Mouse (Mus musculus) kidney, embryonic 16.5 days (tissue): ENCODE measurements around the gene Ackr2. TPM values are rescaled to one million over a fixed set of nuclear protein-coding genes. Genes with fewer than 3 reads are reported as not detected.
A peak's percentile ranks its signal among the peaks of the same experiment; 100 is the strongest.

ENCODE experiments used
- ATAC-seq: fragments of 200-750 bp; cut with Nextera tagmentation; 2 replicates; pipeline ENCODE4 v1.8.0; 2017; ENCODE audit warnings: moderate TSS enrichment; ENCODE audit not compliant: low FRiP score, low TSS enrichment
- H3K27ac ChIP-seq: fragments of 300-500 bp; sonication (generic); 2 replicates; pipeline ENCODE4 v1.5.1; 2014; ENCODE audit warnings: low read length
- H3K27me3 ChIP-seq: fragments of 300-500 bp; sonication (generic); 2 replicates; pipeline ENCODE4 v1.6.1; 2014; ENCODE audit warnings: low read length, control low read depth, mixed read lengths; ENCODE audit not compliant: insufficient read depth
- H3K36me3 ChIP-seq: fragments of 300-500 bp; sonication (generic); 2 replicates; pipeline ENCODE4 v1.6.1; 2014; ENCODE audit warnings: low read length, control low read depth, mixed read lengths; ENCODE audit not compliant: insufficient read depth
- H3K4me1 ChIP-seq: fragments of 300-500 bp; sonication (generic); 2 replicates; pipeline ENCODE4 v1.6.1; 2014; ENCODE audit warnings: low read length, control low read depth, mixed read lengths; ENCODE audit not compliant: insufficient read depth
- H3K4me2 ChIP-seq: fragments of 300-500 bp; sonication (generic); replicated peaks from 2 replicates; pipeline ENCODE4 v1.6.1; 2014; ENCODE audit warnings: low read depth, low read length
- H3K4me3 ChIP-seq: fragments of 300-500 bp; sonication (generic); 2 replicates; pipeline ENCODE4 v1.5.1; 2014; ENCODE audit warnings: mild to moderate bottlenecking, low read length
- H3K9ac ChIP-seq: fragments of 300-500 bp; sonication (generic); replicated peaks from 2 replicates; pipeline ENCODE4 v1.6.1; 2014; ENCODE audit warnings: low read length
- H3K9me3 ChIP-seq: fragments of 300-500 bp; sonication (generic); 2 replicates; pipeline ENCODE4 v1.6.1; 2016; ENCODE audit warnings: low read length, control low read depth
- WGBS: fragments of 180-500 bp; shearing (Covaris S2); extraction: QIAGEN DNeasy Blood & Tissue Kit; methylation state at CpG from one replicate; pipeline ENCODE4 v1.1.7; 2014; 5-methylcytosine and 5-hydroxymethylcytosine counted together
- polyA plus RNA-seq: library from polyadenylated mRNA; unstranded; fragments of >200 nt; fragmentation: Nextera tagmentation; extraction: Ambion mirVana; gene quantifications from 2 replicates; pipeline ENCODE4 v1.2.1, GENCODE M21; 2015

Ackr2 gene
- 0.90 and 1.2 TPM in 2 replicates for polyA plus RNA-seq

DNA sequence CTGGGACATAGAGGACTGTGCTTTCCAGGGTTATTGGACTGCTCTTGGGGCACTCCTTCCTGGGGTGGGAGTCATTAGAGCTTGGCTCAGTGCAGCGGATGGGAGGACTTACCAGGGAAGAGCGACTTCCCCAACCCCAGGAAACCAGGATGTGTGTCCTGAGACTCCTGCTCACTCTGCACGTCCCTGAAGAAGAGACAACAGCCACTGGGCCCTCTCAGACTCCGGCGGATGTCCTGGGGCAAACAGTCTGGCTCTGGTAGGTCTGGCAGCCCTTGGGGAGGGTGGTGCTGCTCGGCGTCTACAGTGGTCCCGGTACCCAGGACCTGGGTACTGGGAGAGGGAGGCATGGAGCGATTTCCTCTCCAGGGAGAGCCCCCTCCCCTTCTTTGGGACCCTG, at the start of gene Ackr2:
Gene Ackr2 (plus strand): TSS at position 111 of the 400 bp plus-strand sequence.
- Histone ChIP-seq H3K27me3 (no peaks in the 10 kb centered on the region), H3K4me2 (no peak within 1 kb of the TSS), H3K4me3 (no peak within 1 kb of the TSS), H3K9ac (no peak within 1 kb of the TSS), H3K9me3 (no peaks in the 10 kb centered on the region), H3K36me3 (no peaks in the 10 kb centered on the region), H3K4me1 (peaks cover 8% of the 10 kb centered on the region), H3K27ac (no peak within 1 kb of the TSS)
- peak; percentile 24; the same call in 1 of the 2 replicates for ATAC-seq
- WGBS: 80% methylated on average over 9 of the region's 9 CpGs

DNA sequence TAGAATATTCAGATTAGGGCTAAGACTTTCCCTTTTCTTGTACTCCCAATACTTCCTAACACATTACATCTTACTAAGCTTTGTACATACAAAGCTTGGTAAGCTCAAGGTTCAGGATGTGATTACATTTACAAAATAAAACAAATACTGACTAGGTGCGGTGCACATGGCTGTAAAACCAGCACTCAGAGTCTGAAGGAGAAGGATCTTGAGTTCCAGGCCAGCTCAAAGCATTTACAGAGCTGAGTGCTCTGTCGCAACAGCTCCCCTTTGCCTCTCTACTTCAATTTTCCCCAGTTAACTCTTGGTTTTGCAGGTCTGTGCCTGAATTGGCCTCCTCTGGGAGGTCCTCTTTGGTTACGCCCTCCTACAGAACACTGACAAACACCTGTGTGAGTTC, 43.9 kb upstream of the Ackr2 start:
- no peak for ATAC-seq
- no peak overlapping the region for H3K4me2 ChIP-seq
- no peak overlapping the region for H3K9ac ChIP-seq
- H3K27me3 ChIP-seq: no peaks in the 10 kb centered on the region
- no peak overlapping the region for H3K27ac ChIP-seq
- 97% methylated on average over 3 of the region's 3 CpGs for WGBS
- no peak overlapping the region for H3K4me3 ChIP-seq
- H3K36me3 ChIP-seq: peaks cover 14% of the 10 kb centered on the region; the same call in 1 of the 2 replicates
- H3K4me1 ChIP-seq: peaks cover 5% of the 10 kb centered on the region
- H3K9me3 ChIP-seq: no peaks in the 10 kb centered on the region

DNA sequence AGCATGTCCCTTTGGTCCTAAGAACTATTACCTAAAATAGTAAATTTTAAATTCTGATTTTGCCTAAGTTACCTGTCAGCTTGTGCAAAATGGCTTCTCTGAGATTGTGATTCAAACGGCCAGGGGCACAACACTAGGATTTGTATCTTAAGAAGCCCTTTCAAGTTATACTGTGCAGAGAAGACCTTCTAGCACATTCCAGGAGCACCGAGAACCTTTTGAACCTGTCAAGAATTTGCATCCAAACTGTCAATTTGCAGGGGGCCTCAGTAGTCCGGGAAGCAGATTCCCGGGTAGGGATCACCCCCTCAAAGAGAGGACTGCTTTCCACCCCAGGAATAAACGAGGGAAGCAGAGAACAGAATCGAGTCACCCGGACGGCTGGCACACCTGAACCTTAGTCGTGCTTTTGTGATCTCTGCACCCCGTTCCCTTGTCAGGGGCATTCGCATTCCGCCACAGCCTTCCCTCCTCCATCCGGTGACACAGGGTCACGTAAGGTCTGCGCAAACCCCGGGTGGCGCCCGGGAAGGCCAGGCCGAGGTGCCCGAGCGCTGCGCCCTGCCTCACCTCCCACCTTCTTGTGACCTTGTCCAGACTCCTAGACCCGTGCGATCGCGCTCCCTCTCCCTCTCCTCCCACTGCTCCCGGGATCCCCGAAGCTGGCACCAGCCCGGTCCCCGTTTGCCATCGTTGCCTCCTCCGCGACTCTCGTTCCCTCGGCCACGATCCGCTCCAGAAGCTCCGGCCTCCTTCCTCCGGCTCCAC, 41.3 kb upstream of the Ackr2 start:
- H3K27ac ChIP-seq: peak overlapping the region; percentile 98
- under 1% methylated on average over 39 of the region's 39 CpGs for WGBS
- H3K4me1 ChIP-seq: peaks cover 5% of the 10 kb centered on the region
- no peaks in the 10 kb centered on the region for H3K27me3 ChIP-seq
- H3K36me3 ChIP-seq: peaks cover 5% of the 10 kb centered on the region
- H3K4me2 ChIP-seq: peak overlapping the region; percentile 75
- peak overlapping the region; percentile 81 for H3K4me3 ChIP-seq
- no peaks in the 10 kb centered on the region for H3K9me3 ChIP-seq
- H3K9ac ChIP-seq: peak overlapping the region; percentile 86
- peak; percentile 39; the same call in 1 of the 2 replicates for ATAC-seq

DNA sequence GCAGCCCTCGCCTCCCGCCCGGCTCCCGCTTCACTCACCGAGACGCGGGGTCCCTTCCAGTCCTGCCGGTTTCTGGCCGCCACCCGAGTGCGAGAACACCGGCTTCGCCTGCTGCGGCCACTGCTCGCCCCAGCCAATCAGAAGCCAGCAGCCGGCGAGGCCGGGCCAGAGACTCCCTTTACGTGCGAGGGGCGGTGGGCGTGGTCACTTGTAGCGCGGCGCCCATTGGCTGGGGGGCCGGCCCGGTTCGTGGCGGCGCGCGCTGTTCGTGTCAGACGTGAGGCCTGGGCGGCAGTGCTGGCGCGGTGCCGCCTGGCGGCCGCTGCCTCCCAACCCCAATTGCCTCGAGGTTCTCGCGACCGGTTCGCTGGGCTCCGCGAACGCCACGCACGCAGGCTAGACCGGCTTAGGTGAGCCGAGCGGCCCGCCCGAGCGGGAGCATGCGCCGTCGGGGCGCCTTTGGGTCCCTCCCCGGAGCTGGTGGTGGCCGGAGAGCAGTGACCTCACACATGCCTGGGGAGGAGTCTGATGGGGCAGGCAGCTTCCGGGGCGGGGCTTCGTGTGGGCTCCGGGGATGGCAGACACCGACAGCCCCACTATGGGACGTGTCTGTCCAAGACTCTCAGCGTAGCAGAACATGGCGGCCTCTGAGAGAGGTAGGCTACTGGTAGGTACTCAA, 40.5 kb upstream of the Ackr2 start:
- Histone ChIP-seq H3K4me2 (peak overlapping the region; percentile 75), H3K4me1 (peaks cover 5% of the 10 kb centered on the region), H3K4me3 (peak overlapping the region; percentile 81), H3K9ac (peak overlapping the region; percentile 86), H3K27ac (peak overlapping the region; percentile 98), H3K27me3 (no peaks in the 10 kb centered on the region), H3K9me3 (no peaks in the 10 kb centered on the region), H3K36me3 (peaks cover 2% of the 10 kb centered on the region; the same call in 1 of the 2 replicates)
- under 1% methylated on average over 66 of the region's 70 CpGs for WGBS
- peak; percentile 99 for ATAC-seq

DNA sequence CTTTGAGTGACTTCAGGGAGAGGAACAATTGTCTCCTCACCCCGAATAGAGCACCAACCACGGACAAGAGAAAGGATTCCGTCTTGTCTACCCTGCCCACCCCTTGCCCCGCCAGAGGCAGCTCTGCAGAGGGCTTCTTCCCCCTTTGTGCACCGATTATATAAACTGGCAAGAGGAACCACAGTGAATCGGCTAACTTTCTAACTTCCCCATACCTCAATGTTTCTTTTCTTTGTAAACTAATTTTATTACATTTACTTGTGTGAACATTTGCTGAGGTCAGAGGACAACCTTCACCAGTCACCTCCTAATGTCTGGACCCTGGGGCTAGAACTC, 40.0 kb upstream of the Ackr2 start, which contains the start of gene Higd1a:
Gene Higd1a (minus strand): TSS at position 210 of the 336 bp plus-strand sequence.
- ATAC-seq: no peak
- H3K4me2 ChIP-seq: peak within 1 kb of the TSS; percentile 75
- H3K4me3 ChIP-seq: peak within 1 kb of the TSS; percentile 81
- H3K27me3 ChIP-seq: no peaks in the 10 kb centered on the region
- H3K9ac ChIP-seq: peak within 1 kb of the TSS; percentile 86
- no peaks in the 10 kb centered on the region for H3K9me3 ChIP-seq
- peaks cover 5% of the 10 kb centered on the region for H3K4me1 ChIP-seq
- peak within 1 kb of the TSS; percentile 98 for H3K27ac ChIP-seq
- WGBS: 14% methylated on average over 6 of the region's 6 CpGs
- peaks cover 2% of the 10 kb centered on the region; the same call in 1 of the 2 replicates for H3K36me3 ChIP-seq

DNA sequence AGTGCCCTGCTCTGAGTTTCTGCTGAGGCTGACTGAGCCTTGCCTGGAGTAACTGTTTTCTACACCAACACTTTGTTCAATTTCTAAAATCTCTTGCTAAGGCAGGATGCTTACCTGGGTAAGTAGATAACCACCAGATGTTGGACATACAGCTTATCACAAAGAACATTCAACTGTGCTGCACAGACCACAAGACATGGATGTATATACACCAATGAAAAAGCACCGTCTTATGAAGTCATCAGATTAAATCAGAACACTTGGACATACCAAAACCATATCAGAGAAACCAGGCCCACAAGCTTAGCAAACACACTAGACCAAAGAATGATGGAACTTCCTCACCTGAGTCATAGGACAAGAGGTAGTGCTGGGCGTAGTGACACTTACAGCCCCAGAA, 38.8 kb upstream of the Ackr2 start:
- Histone ChIP-seq H3K4me1 (peaks cover 5% of the 10 kb centered on the region), H3K4me2 (no peak overlapping the region), H3K9me3 (no peaks in the 10 kb centered on the region), H3K36me3 (no peaks in the 10 kb centered on the region; the same call in 1 of the 2 replicates), H3K27ac (no peak overlapping the region), H3K9ac (no peak overlapping the region), H3K27me3 (no peaks in the 10 kb centered on the region), H3K4me3 (no peak overlapping the region)
- 96% methylated on average over 2 of the region's 2 CpGs for WGBS
- ATAC-seq: no peak

DNA sequence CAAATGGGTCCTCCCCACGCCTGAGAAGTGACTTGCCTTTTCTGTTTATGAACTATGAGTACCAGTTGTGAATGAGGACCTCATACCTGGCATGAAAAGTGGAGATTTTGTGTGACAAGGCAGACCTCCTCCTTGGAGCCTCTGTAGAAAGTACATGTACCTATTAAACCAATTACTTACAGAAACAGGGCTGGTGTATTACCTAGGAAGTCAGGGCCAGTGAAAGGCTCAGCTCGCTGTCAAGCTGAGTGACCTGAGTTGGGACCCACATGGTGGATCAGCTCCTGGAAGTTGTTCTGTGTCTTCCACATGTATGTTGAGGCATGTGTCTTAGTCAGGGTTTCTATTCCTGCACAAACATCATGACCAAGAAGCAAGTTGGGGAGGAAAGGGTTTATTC, 37.2 kb upstream of the Ackr2 start:
- no peak overlapping the region for H3K9ac ChIP-seq
- WGBS: 91% methylated on average over 2 of the region's 2 CpGs

DNA sequence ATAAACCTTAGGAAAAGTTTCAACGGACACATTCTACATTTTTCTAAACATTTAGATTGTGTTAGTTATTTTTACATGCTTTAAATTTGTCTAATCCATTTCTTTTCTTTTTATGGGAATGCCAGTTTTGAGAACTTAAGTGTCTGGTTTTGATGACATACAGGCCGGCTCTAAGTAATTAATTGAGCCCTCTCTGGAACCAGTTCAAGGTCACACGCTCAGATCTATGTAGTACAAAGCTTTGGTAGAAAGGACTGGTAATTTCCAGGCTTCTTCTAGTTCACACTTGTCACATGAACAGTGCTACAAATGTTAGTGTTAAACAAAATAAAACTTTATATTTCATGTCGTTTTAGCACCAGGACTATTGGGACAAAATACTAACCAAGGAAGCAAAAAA, 33.3 kb upstream of the Ackr2 start:
- no peak overlapping the region for H3K4me2 ChIP-seq
- no peaks in the 10 kb centered on the region for H3K27me3 ChIP-seq
- no peak overlapping the region for H3K4me3 ChIP-seq
- ATAC-seq: no peak
- WGBS: 53% methylated on average over 4 of the region's 4 CpGs
- H3K9me3 ChIP-seq: no peaks in the 10 kb centered on the region
- H3K9ac ChIP-seq: no peak overlapping the region
- H3K36me3 ChIP-seq: no peaks in the 10 kb centered on the region
- H3K27ac ChIP-seq: no peak overlapping the region
- 0 out of 2 replicates have a peak, but pooled peaks cover 6% of the 10 kb centered on the region for H3K4me1 ChIP-seq

More for the DNA sequence above, 37.2 kb upstream of the Ackr2 start:
- Histone ChIP-seq H3K27ac (no peak overlapping the region), H3K4me3 (no peak overlapping the region), H3K4me1 (peaks cover 5% of the 10 kb centered on the region), H3K36me3 (no peaks in the 10 kb centered on the region; the same call in 1 of the 2 replicates), H3K4me2 (no peak overlapping the region), H3K9me3 (no peaks in the 10 kb centered on the region), H3K27me3 (no peaks in the 10 kb centered on the region)
- no peak for ATAC-seq

DNA sequence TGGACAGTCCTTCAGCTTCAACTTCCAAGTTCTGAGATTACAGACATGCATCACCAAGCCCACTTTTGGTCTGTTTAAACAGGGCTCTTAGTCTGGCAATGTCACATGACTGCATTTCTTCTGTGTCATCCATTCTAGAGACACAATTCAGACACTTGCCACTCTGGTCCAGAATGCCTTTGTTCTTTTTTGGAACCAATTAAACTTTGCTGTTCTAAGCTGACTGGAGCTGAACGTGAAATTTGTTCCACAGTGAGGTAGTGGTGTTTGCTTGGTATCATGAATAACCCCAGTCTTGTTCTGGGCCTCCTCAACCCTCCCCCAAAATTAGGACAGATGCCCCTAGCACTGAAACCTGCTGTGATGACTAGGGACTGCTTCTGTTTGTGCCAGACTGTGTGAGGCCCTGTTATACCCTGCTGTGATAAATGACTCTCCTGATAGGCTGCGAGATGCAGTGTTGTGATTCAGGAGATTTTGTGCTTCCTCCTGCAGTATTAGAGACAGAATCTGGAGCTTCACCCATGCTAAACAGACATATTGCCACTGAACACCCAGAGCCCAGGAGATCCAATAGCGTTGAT, 32.6 kb upstream of the Ackr2 start:
- no peaks in the 10 kb centered on the region for H3K27me3 ChIP-seq
- no peak overlapping the region for H3K4me3 ChIP-seq
- H3K36me3 ChIP-seq: no peaks in the 10 kb centered on the region
- 43% methylated on average over 3 of the region's 3 CpGs for WGBS
- no peak for ATAC-seq
- H3K9ac ChIP-seq: no peak overlapping the region
- 0 out of 2 replicates have a peak, but pooled peaks cover 6% of the 10 kb centered on the region for H3K4me1 ChIP-seq
- H3K4me2 ChIP-seq: no peak overlapping the region
- H3K27ac ChIP-seq: no peak overlapping the region
- H3K9me3 ChIP-seq: no peaks in the 10 kb centered on the region
